In genomic region chr11:87722168-87722567, GRCm38 (mm10) we compare ENCODE assay signal across 36 mouse cellular contexts. TPM values are rescaled to one million over a fixed set of nuclear protein-coding genes. Genes with fewer than 3 reads are reported as not detected.
"Had no signal": no experiment of that assay in that cellular context is flagged by ENCODE, and none has a peak within 500 bp of the region (broad histone marks: within the 10 kb centered on the region; RNA-seq: fewer than 3 reads in every experiment).

No protein-coding gene starts in this region.

- H3K27ac ChIP-seq: heart, embryonic 10.5 days; heart, embryonic 13.5 days; heart, embryonic 15.5 days; hindbrain, embryonic 12.5 days; hindbrain, embryonic 13.5 days; hindbrain, embryonic 14.5 days; hindbrain, embryonic 15.5 days; hindbrain, postnatal 0 days; intestine, embryonic 15.5 days; kidney, embryonic 15.5 days; kidney, postnatal 0 days; layer of hippocampus, adult 2 months had no signal

- H3K36me3 ChIP-seq: heart, embryonic 12.5 days; heart, embryonic 15.5 days; hindbrain, embryonic 12.5 days; hindbrain, embryonic 13.5 days; hindbrain, embryonic 15.5 days; intestine, embryonic 15.5 days had no signal

- DNase-seq: heart, postnatal 10 days; heart, postnatal 14 days; heart, postnatal 36 days; heart, postnatal 4 days; kidney, adult 11 months; kidney, adult 18-20 months; kidney, adult 2 months; kidney, adult 8-10 months; kidney, adult 9 months; kidney, postnatal 10 days; kidney, postnatal 14 days; kidney, postnatal 25 days; kidney, postnatal 36 days; kidney, postnatal 4 days; layer of hippocampus, adult 9-11 months; layer of hippocampus, postnatal 36 days had no signal

- H3K9me3 ChIP-seq: heart, embryonic 10.5 days; heart, embryonic 12.5 days; heart, embryonic 13.5 days; heart, embryonic 15.5 days; hindbrain, embryonic 12.5 days; hindbrain, embryonic 13.5 days; hindbrain, embryonic 15.5 days; intestine, embryonic 15.5 days; kidney, embryonic 15.5 days had no signal

- H3K27me3 ChIP-seq: heart, embryonic 15.5 days; hindbrain, embryonic 12.5 days; hindbrain, embryonic 13.5 days; hindbrain, embryonic 15.5 days; intestine, embryonic 15.5 days; kidney, embryonic 15.5 days had no signal

- H3K4me3 ChIP-seq: heart, embryonic 10.5 days; heart, embryonic 12.5 days; heart, embryonic 13.5 days; heart, embryonic 15.5 days; hindbrain, embryonic 12.5 days; hindbrain, embryonic 13.5 days; hindbrain, embryonic 15.5 days; intestine, embryonic 15.5 days; kidney, embryonic 15.5 days; layer of hippocampus, adult 2 months had no signal

- H3K4me2 ChIP-seq: heart, embryonic 11.5 days; heart, embryonic 12.5 days; heart, embryonic 13.5 days; heart, embryonic 15.5 days; hindbrain, embryonic 12.5 days; hindbrain, embryonic 13.5 days; hindbrain, embryonic 14.5 days; hindbrain, embryonic 15.5 days; intestine, embryonic 15.5 days; kidney, embryonic 15.5 days had no signal

- H3K9ac ChIP-seq: heart, embryonic 12.5 days; heart, embryonic 13.5 days; heart, embryonic 15.5 days; hindbrain, embryonic 12.5 days; hindbrain, embryonic 13.5 days; hindbrain, embryonic 14.5 days; hindbrain, embryonic 15.5 days; intestine, embryonic 15.5 days; kidney, embryonic 15.5 days had no signal

- ATAC-seq: hindbrain, embryonic 16.5 days; hindbrain, postnatal 0 days; inflammation-experienced regulatory T-cells, adult 6 months; intestine, embryonic 15.5 days; intestine, embryonic 16.5 days; intestine, postnatal 0 days had no signal

RNA-seq across cellular contexts. Expression of gene Tspoap1, which starts 38.2 kb away (rescaled TPM):
- polyA plus RNA-seq: heart, postnatal 0 days had no signal

RNA-seq across cellular contexts. Expression of gene Rnf43, which starts 59.6 kb away (rescaled TPM):
- total RNA-seq: hematopoietic stem cell, adult 5-6 weeks had no signal
